Mouse (Mus musculus): ENCODE results near the gene Sash1.

- no peak for TF ChIP-seq CTCF (IDR thresholded peaks at IDR 0.05; ENCODE audit: low read depth, low read length)
- no peak for TF ChIP-seq POLR2A (IDR thresholded peaks at IDR 0.05; ENCODE audit: extremely low read depth, insufficient read depth, low read length)
These were observed 123.6 kb downstream of the Sash1 start for GRCm38 (mm10) chr10:8762209-8762701.

Measured in liver, adult 2 months (tissue).